ENCODE assay signal across 15 mouse cellular contexts in the genomic region with DNA sequence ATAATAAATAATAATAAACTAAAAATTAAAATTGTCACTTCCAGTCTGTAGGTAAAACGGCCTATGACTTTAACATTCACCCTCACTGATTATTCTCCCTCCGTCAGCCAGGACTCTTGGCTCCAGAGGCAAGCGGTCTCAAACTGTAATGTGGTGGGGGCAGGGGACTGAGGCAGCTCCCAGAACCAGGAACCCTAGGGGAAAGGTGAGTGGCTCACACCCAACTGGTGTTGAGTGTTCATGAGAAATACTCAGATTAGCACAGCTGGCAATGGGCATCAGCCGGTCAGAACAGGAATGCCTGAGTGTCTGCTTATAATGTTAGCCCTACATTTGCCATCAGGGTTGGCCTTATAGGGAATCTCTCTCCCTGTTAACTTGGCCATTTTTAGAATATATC.
DNase-seq lines count a peak whose midpoint lies in the region.
"Had no signal": no experiment of that assay in that cellular context is flagged by ENCODE, and none has a peak within 500 bp of the region (broad histone marks: within the 10 kb centered on the region; RNA-seq: fewer than 3 reads in every experiment).

No protein-coding gene starts in this region.

- peak; percentile 7 for DNase-seq in adrenal gland, adult 2 months
- DNase-seq in adrenal gland, adult 18-20 months (ENCODE audit: low spot score in 2 of 2), result no peak
- DNase-seq in heart, adult 9 months (ENCODE audit: low spot score in 2 of 2), result peak; percentile 34 to 39
- DNase-seq in heart, postnatal 25 days (ENCODE audit: low spot score), result no peak
- DNase-seq in heart, postnatal 10 days, result peak; percentile 60 to 62
- DNase-seq in heart, postnatal 36 days, result no peak
- DNase-seq: adrenal gland, adult 8-10 months; cerebellum, adult 11 months; cerebellum, adult 2 months; cerebellum, adult 9-11 months; cerebellum, postnatal 25 days; forebrain, postnatal 0 days; gastrocnemius, adult 2 months; gastrocnemius, postnatal 14 days; kidney, adult 2 months had no signal

- intact Hi-C loops in heart, postnatal 25 days (cut with DNase I), result no loop called here
- intact Hi-C loops in heart, postnatal 10 days (cut with DNase I), result no loop called here
- intact Hi-C loops in heart, postnatal 36 days (cut with DNase I), result no loop called here

Comparison
In these comparisons a context has a peak if more than half of its experiments do, and no peak if none do; other contexts are left out.
1. DNase-seq: peak in adrenal gland, adult 2 months (single experiment), heart, adult 9 months (2 of 2) and heart, postnatal 10 days (2 of 2); none in adrenal gland, adult 18-20 months (0 of 2), heart, postnatal 25 days (single experiment) and heart, postnatal 36 days (0 of 2).